Mouse (Mus musculus) forebrain, embryonic 12.5 days (tissue): ENCODE measurements around the gene Sfta2. TPM values are rescaled to one million over a fixed set of nuclear protein-coding genes. Genes with fewer than 3 reads are reported as not detected.

Experiments used
- polyA plus RNA-seq: library from polyadenylated mRNA; unstranded; fragments of >200 nt; fragmentation: Nextera tagmentation; extraction: Ambion mirVana; gene quantifications from 2 replicates; pipeline ENCODE4 v1.2.1, GENCODE M21; 2016

Gene Sfta2
- polyA plus RNA-seq, 1 experiment from 2014 or later = not detected

Other genes with a start within 250 kb of the Sfta2 start
- gene H2-Q4, start 221.9 kb upstream of the Sfta2 start, polyA plus RNA-seq = 1.3 and 1.6 TPM in 2 replicates
- 0.23 and 0.34 TPM in 2 replicates for gene H2-Q6, start 176.7 kb upstream of the Sfta2 start, polyA plus RNA-seq
- 5.1 and 5.6 TPM in 2 replicates for gene H2-Q7, start 162.4 kb upstream of the Sfta2 start, polyA plus RNA-seq
- gene H2-Q10, start 131.5 kb upstream of the Sfta2 start, polyA plus RNA-seq = 0.04 TPM in 1 of 2 replicates, not detected in the other
- 0.14 TPM in 1 of 2 replicates, not detected in the other for gene Pou5f1, start 95.5 kb upstream of the Sfta2 start, polyA plus RNA-seq
- gene Tcf19, start 84.7 kb upstream of the Sfta2 start, polyA plus RNA-seq = 53.4 and 59.0 TPM in 2 replicates
- gene Cchcr1, start 84.4 kb upstream of the Sfta2 start, polyA plus RNA-seq = 19.0 and 19.1 TPM in 2 replicates
- gene Psors1c2, start 68.3 kb upstream of the Sfta2 start, polyA plus RNA-seq = 1.1 and 1.5 TPM in 2 replicates
- gene Cdsn, start 49.4 kb upstream of the Sfta2 start, polyA plus RNA-seq = not detected in 2 replicates
- not detected in 2 replicates for gene 2300002M23Rik, start 34.1 kb upstream of the Sfta2 start, polyA plus RNA-seq
- gene Gm9573, start 25.1 kb downstream of the Sfta2 start, polyA plus RNA-seq = not detected in 2 replicates
- gene Mucl3, start 42.1 kb downstream of the Sfta2 start, polyA plus RNA-seq = 0.09 TPM in 1 of 2 replicates, not detected in the other
- 16.8 and 22.3 TPM in 2 replicates for gene Vars2, start 66.0 kb downstream of the Sfta2 start, polyA plus RNA-seq
- gene Gtf2h4, start 72.2 kb downstream of the Sfta2 start, polyA plus RNA-seq = 39.0 and 40.7 TPM in 2 replicates
- 176 and 185 TPM in 2 replicates for gene Ddr1, start 103.1 kb downstream of the Sfta2 start, polyA plus RNA-seq
- 4.9 and 5.3 TPM in 2 replicates for gene Ier3, start 220.1 kb downstream of the Sfta2 start, polyA plus RNA-seq
- gene Flot1, start 221.7 kb downstream of the Sfta2 start, polyA plus RNA-seq = 53.7 and 56.0 TPM in 2 replicates
- 1,541 and 1,619 TPM in 2 replicates for gene Tubb5, start 236.8 kb downstream of the Sfta2 start, polyA plus RNA-seq
- 22.3 and 26.1 TPM in 2 replicates for gene Mdc1, start 240.0 kb downstream of the Sfta2 start, polyA plus RNA-seq